Mouse (Mus musculus) liver (tissue): Measurements from ENCODE around the gene Gm49395.
A peak's percentile ranks its signal among the peaks of the same experiment; 100 is the strongest.

Source experiments
- DNase-seq: peaks from one replicate; pipeline ENCODE4 v3.0.0-alpha.2; 2020; ENCODE audit warnings: mixed read lengths

The Gm49395 gene

GRCm38 (mm10) chr13:115101355-115102191 is at the start of gene Gm49395, which contains the start of gene Itga1:
Gm49395 (minus strand) TSS chr13:115101921.
Itga1 (minus strand) TSS chr13:115101964.
- peak; percentile 70 for DNase-seq

GRCm38 (mm10) chr13:115150602-115151001 is 48.9 kb upstream of the Gm49395 start:
- no peak for DNase-seq

- DNase-seq, result no peak
These were observed 48.1 kb upstream of the Gm49395 start for GRCm38 (mm10) chr13:115149849-115150248.

- DNase-seq, result no peak
These were observed 41.9 kb upstream of the Gm49395 start for GRCm38 (mm10) chr13:115143575-115143974.

- DNase-seq, result no peak
These were observed 40.3 kb upstream of the Gm49395 start for GRCm38 (mm10) chr13:115142066-115142465.

GRCm38 (mm10) chr13:115138513-115138912 is 36.8 kb upstream of the Gm49395 start:
- no peak for DNase-seq

GRCm38 (mm10) chr13:115136761-115137160 is 35.0 kb upstream of the Gm49395 start:
- no peak for DNase-seq

GRCm38 (mm10) chr13:115132435-115132834 is 30.7 kb upstream of the Gm49395 start:
- DNase-seq, result no peak

GRCm38 (mm10) chr13:115131381-115131780 is 29.7 kb upstream of the Gm49395 start:
- DNase-seq, result no peak

- no peak for DNase-seq
These were observed 28.3 kb upstream of the Gm49395 start for GRCm38 (mm10) chr13:115130035-115130434.

GRCm38 (mm10) chr13:115127826-115128225 is 26.1 kb upstream of the Gm49395 start:
- DNase-seq, result no peak

GRCm38 (mm10) chr13:115126534-115126933 is 24.8 kb upstream of the Gm49395 start:
- DNase-seq, result no peak

GRCm38 (mm10) chr13:115125130-115125529 is 23.4 kb upstream of the Gm49395 start:
- no peak for DNase-seq

- DNase-seq, result no peak
These were observed 22.8 kb upstream of the Gm49395 start for GRCm38 (mm10) chr13:115124521-115124920.

- no peak for DNase-seq
These were observed 17.0 kb upstream of the Gm49395 start for GRCm38 (mm10) chr13:115118756-115119155.

GRCm38 (mm10) chr13:115118195-115118594 is 16.5 kb upstream of the Gm49395 start:
- DNase-seq, result no peak

GRCm38 (mm10) chr13:115116930-115117621 is 15.4 kb upstream of the Gm49395 start:
- no peak for DNase-seq

- no peak for DNase-seq
These were observed 7.9 kb upstream of the Gm49395 start for GRCm38 (mm10) chr13:115109628-115110027.

GRCm38 (mm10) chr13:115107436-115107835 is 5.7 kb upstream of the Gm49395 start:
- no peak for DNase-seq

GRCm38 (mm10) chr13:115106183-115106582 is 4.5 kb upstream of the Gm49395 start:
- no peak for DNase-seq

- no peak for DNase-seq
These were observed 1.0 kb upstream of the Gm49395 start for GRCm38 (mm10) chr13:115102754-115103153.

GRCm38 (mm10) chr13:115100381-115101177 is 1.1 kb downstream of the Gm49395 start:
- no peak for DNase-seq

- DNase-seq, result no peak
These were observed 2.3 kb downstream of the Gm49395 start for GRCm38 (mm10) chr13:115099381-115099780.
